Mouse (Mus musculus) thymus, adult 2 months (tissue): ENCODE measurements around the gene Rtn4.

Experiments
- CTCF ChIP-seq: fragments of 200-500 bp; IDR thresholded peaks from 2 replicates; pipeline ENCODE4 v1.5.1; 2012; ENCODE audit warnings: mild to moderate bottlenecking, control low read depth, low read length, moderate library complexity, borderline replicate concordance; ENCODE audit not compliant: control insufficient read depth, poor library complexity, insufficient read depth; ENCODE audit errors: extremely low read depth
- POLR2A ChIP-seq: fragments of 200-500 bp; IDR thresholded peaks from 2 replicates; pipeline ENCODE4 v1.6.1; 2012; ENCODE audit warnings: mild to moderate bottlenecking, low read length, control low read depth, moderate library complexity; ENCODE audit not compliant: control insufficient read depth, poor library complexity, insufficient read depth; ENCODE audit errors: extremely low read depth

DNA sequence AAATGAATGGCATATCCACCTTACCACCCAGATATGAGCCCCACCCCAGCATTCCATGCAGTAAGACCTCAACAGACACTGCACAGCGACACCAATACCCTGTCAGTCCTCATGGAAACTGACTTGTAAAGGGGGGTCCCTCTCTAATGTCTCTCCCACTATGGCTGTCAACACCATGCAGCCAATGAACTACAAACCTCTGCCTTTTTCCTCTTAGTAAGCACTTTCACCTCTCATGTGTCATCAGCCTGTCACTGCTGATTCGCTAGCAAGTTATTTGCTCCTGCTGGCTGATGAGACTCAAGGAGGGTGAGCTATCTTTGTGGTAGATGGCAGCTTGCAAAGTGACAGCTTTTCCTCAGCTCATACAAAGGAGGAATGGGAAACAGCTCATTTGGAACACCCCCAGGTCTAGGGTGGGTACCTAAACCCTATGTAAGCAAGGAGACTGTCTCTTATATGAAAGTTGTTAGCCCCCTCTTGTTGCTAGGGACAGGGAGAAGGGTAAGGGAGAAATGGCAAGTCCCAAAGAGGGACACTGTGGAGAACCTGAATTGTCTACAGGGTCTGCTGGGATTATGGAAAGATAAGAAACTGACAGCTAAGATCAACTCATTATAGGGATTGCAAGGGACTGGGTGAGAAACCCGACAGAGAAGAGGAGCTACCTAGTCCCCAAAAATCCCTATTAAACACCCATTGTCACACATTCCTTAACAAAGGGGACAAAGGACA lies 78.1 kb downstream of the Rtn4 start:
- TF ChIP-seq POLR2A (no peak), CTCF (no peak)
